Mouse (Mus musculus) ZHBTc4 (cell line): ENCODE data around the gene Slc25a19.

Source experiments
- DNase-seq: peaks from one replicate; pipeline ENCODE4 v3.0.0-alpha.2; 2011; ENCODE audit warnings: low read depth, low spot score

Slc25a19 gene

GRCm38 (mm10) chr11:115618732-115619516, 9.2 kb downstream of the Slc25a19 start:
- no peak for DNase-seq

- DNase-seq, result no peak
Observed at GRCm38 (mm10) chr11:115618001-115618400, 10.1 kb downstream of the Slc25a19 start.

- DNase-seq, result peak; percentile 53
Observed at GRCm38 (mm10) chr11:115616893-115617292, 11.2 kb downstream of the Slc25a19 start.

- DNase-seq, result no peak
Observed at GRCm38 (mm10) chr11:115616371-115616770, 11.7 kb downstream of the Slc25a19 start.

- DNase-seq, result peak; percentile 42
Observed at GRCm38 (mm10) chr11:115615875-115616274, 12.2 kb downstream of the Slc25a19 start.

GRCm38 (mm10) chr11:115615108-115615825, 12.8 kb downstream of the Slc25a19 start:
- peak; percentile 91 for DNase-seq

GRCm38 (mm10) chr11:115614346-115615107, 13.6 kb downstream of the Slc25a19 start:
- peak; percentile 83 for DNase-seq

- DNase-seq, result no peak
Observed at GRCm38 (mm10) chr11:115613138-115613945, 14.8 kb downstream of the Slc25a19 start.

- peak; percentile 97 for DNase-seq
Observed at GRCm38 (mm10) chr11:115612410-115613137, 15.5 kb downstream of the Slc25a19 start, which contains the start of gene Mif4gd. Mif4gd (minus strand) TSS chr11:115612969.

- peak; percentile 43 for DNase-seq
Observed at GRCm38 (mm10) chr11:115612059-115612409, 16.1 kb downstream of the Slc25a19 start.

GRCm38 (mm10) chr11:115611173-115611572, 16.9 kb downstream of the Slc25a19 start:
- DNase-seq, result no peak

- no peak for DNase-seq
Observed at GRCm38 (mm10) chr11:115609576-115609975, 18.5 kb downstream of the Slc25a19 start.

GRCm38 (mm10) chr11:115608421-115609399, 19.4 kb downstream of the Slc25a19 start:
- peak; percentile 40 for DNase-seq

- no peak for DNase-seq
Observed at GRCm38 (mm10) chr11:115606733-115607132, 21.4 kb downstream of the Slc25a19 start.

GRCm38 (mm10) chr11:115604304-115604696, 23.8 kb downstream of the Slc25a19 start:
- peak; percentile 38 for DNase-seq

GRCm38 (mm10) chr11:115603476-115604303, 24.4 kb downstream of the Slc25a19 start, which contains the start of the genes Mrps7 and Gga3:
Mrps7 (plus strand) TSS chr11:115603925.
Gga3 (minus strand) TSS chr11:115604051.
- DNase-seq, result peak; percentile 94

GRCm38 (mm10) chr11:115603128-115603475, 25.0 kb downstream of the Slc25a19 start:
- no peak for DNase-seq

- no peak for DNase-seq
Observed at GRCm38 (mm10) chr11:115601174-115601573, 26.9 kb downstream of the Slc25a19 start.
